Mouse (Mus musculus) 3T3-L1 (cell line): ENCODE measurements around the gene Gm19668.
A peak's percentile ranks its signal among the peaks of the same experiment; 100 is the strongest.
"Not testable (repeated sequence)": the region's sequence is repeated elsewhere in the genome, so short reads cannot be mapped to it uniquely, and the experiment has no call there.

Experiments
- DNase-seq: peaks from one replicate; pipeline ENCODE4 v3.0.0-alpha.2; 2015; ENCODE audit warnings: low read depth, low spot score

Gm19668 gene

GRCm38 (mm10) chr10:77798921-77799508 lies at the start of gene Gm19668:
Gene Gm19668, minus strand, starts transcription at chr10:77799133.
- no peak for DNase-seq

GRCm38 (mm10) chr10:77847538-77847937 lies 48.6 kb upstream of the Gm19668 start:
- no peak for DNase-seq

DNA sequence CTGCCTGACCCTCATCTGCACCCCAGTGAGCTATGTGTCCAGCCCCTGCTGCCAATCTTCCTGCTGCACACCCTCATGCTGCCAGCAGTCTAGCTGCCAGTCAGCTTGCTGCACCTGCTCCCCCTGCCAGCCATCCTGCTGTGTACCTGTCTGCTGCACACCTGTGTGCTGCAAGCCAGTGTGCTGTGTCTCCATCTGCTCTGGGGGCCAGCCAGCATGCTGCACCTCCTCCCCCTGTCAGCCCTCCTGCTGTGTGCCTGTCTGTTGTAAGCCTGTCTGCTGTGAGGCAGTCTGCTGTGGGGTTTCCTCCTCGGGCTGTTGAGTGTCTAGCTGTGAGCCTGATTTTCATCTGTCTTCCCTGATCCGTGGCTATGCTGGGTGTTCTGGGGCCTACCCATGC lies 48.0 kb upstream of the Gm19668 start:
- DNase-seq: no peak

DNA sequence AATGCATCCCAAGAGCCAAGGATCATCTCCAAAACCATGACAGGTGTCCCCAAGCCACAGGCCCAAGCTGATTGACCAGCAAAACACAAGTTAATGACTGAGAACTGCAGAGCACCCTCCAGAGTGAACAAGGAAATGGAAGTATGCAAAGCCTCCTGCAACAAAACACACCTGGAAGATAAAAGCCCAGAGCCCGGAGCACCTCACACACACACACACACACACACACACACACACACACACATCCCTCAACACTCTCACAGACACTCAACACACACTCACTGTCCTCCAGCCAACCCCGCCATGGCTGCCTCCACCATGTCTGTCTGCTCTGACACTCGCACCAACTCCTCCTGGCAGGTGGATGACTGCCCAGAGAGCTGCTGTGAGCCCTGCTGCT lies 47.6 kb upstream of the Gm19668 start, which contains the start of gene Gm36176:
Gm36176 (plus strand) TSS at position 301 of the 400 bp plus-strand sequence.
- no peak for DNase-seq

DNA sequence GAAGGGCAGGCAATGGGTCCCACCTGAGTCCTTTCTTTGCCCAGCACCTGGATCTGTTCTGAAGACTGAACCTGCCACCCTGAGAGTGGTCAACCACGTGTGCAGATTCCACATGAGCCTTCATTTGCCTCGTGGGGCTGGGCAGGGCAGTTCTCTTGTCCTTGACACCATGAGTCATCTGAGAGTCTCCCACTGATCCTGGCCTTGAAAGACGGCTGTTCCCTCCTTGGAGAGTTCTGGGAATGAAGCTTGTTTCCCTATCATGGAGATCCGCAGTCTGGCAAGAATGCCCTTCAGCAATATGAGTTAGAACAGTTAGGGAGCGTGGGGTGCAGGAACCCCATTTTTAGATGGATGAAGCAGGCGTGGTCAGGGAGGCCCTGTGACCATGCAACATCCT lies 40.1 kb upstream of the Gm19668 start:
- no peak for DNase-seq

GRCm38 (mm10) chr10:77835647-77836046 lies 36.7 kb upstream of the Gm19668 start, which contains the start of gene Krtap10-10:
Gene Krtap10-10, plus strand, starts transcription at chr10:77835947.
- no peak for DNase-seq

- DNase-seq: no peak
Measured at GRCm38 (mm10) chr10:77826951-77827350, 28.0 kb upstream of the Gm19668 start, which contains the start of gene Krtap10-4. Gene Krtap10-4, minus strand, starts transcription at chr10:77827095.

- DNase-seq: no peak
Measured at GRCm38 (mm10) chr10:77819203-77819602, 20.3 kb upstream of the Gm19668 start.

GRCm38 (mm10) chr10:77818523-77818922 lies 19.6 kb upstream of the Gm19668 start:
- no peak for DNase-seq

DNA sequence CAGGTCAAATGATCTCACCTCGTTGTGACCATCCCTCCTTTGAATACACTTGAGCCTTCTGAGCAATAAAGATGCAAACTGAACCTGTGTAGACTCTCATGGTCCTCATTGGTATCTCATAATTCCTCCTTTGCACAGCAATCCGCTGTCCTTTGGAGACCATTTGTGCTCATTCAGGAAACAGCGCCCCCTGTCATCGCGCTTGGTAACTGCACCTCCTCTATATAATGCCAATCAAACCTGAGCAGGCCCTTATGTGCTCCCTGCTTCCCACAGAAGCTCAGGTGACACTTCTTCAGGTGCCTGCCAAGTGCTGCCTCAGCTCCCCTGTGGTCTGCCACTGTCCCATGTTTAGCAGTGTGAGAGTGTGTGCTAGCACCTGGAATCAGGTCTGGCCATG lies 16.6 kb upstream of the Gm19668 start:
- DNase-seq: peak; percentile 28

DNA sequence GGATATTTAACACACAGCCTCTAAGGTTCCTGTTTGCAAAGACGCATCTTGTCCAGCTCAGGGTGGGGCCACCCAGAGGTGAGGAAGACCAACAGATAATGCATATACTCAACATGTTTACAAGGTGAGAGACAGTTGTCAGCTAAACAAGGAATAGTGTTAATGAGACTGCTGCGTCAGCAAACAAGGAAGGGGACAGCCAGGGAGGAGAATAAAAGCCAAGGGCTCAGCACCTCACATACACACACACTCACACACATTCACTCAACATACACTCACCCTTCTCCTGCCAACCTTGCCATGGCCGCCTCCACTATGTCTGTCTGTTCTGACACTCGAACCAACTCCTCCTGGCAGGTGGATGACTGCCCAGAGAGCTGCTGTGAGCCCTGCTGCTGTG lies 15.4 kb upstream of the Gm19668 start, which contains the start of gene Gm2696:
Gm2696 (plus strand) TSS at position 301 of the 400 bp plus-strand sequence.
- DNase-seq: no peak

GRCm38 (mm10) chr10:77811743-77812142 lies 12.8 kb upstream of the Gm19668 start, which contains the start of gene Gm9507:
Gene Gm9507, minus strand, starts transcription at chr10:77811843.
- DNase-seq: no peak

DNA sequence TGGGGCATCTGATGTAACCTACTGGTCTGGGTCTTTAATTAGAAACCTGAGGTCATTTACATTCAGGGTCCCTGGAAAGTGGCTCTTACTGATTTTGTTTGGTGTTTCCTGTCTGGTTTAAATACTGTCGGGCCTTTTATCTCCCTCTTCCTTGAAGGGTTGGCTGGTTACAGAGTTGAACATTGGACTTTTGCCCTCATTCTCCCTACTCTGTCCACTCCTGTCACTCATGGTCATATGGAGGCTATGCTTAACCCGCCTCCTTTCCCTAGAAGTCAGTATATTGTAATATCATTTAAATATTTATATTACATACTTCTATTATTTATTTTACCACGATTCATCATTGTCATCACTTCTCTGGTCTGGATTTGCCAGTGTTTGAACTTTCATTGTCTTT lies 5.2 kb upstream of the Gm19668 start:
- DNase-seq: no peak

- DNase-seq: not testable (repeated sequence)
Measured at GRCm38 (mm10) chr10:77798164-77798920, 591 bp downstream of the Gm19668 start.

DNA sequence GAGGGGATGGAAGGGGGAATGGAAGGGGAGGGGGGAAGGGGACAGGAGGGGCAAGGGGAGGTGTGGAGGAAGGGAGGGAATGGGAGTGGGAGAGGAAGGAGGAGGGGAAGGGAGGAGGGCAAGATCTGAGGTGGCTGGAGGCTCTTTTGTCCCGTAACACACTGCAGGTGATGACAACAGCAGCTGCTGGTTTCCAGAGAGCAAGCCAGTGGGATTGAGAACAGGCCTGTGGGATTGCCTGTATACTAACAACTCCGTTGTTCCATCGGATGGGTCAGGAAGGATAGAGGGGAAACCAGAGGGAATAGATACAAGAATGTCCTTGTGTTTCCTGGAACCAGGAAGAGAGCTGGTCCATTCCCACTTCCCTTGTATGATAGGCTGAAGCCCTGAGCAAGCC lies 1.3 kb downstream of the Gm19668 start:
- no peak for DNase-seq

DNA sequence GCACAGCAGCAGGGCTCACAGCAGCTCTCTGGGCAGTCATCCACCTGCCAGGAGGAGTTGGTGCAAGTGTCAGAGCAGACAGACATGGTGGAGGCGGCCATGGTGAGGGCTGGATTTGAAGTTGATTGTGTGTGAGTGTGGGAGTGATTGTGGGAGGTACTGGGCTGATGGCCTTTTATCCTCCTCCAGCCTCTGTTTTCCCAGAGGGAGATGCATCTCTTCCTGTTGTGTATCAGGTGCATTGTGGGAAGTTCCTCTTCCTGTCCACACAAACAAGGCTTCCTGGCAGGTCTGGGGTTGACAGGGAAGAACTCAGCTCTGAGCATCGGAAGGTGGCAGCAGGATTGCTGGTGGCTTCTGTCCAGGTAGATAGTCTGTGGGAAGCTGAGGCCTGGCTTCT lies 4.0 kb downstream of the Gm19668 start, which contains the start of gene Gm9639:
Gm9639 (minus strand) TSS at position 101 of the 400 bp plus-strand sequence.
- no peak for DNase-seq

DNA sequence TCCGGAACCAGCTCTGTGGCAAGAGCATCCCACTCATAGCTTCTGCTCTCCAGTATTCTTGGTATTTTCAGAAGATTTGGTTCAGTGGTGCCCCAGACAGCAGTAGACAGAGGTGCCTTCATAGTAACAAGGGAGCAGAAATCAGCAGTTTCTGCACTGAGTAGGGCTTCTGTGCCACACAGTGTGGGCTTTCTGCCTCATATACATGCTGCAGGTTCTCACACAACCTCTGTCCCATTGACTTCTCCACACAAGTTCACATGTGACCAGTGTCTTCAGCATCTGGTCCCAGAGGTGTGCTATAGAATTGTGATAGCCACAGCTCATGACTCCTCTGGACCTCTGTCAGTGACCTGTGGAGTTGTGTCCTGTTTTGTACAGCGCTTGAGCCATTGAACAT lies 10.3 kb downstream of the Gm19668 start:
- DNase-seq: no peak

- not testable (repeated sequence) for DNase-seq
Measured at GRCm38 (mm10) chr10:77787876-77788275, 11.1 kb downstream of the Gm19668 start, which contains the start of gene Gm7137. Gene Gm7137, minus strand, starts transcription at chr10:77788200.

DNA sequence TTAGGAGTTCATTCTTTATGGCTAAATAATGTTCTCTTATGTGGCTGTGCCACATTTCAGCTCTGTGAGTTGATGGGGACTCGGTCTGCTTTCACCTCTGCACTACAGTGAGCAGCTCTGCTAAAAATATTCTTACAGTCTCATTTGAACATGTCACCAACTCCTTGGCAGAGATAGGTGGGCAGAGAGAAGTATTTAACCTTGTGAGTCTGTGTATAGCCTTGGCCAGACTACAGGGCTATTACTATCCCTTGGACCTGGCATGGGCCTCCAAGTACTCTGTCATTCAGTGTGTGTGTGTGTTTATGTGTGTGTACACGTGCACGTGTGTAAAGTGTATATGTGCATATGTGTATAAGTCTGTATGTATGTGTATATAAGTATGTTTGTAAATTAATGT lies 15.5 kb downstream of the Gm19668 start:
- DNase-seq: not testable (repeated sequence)

GRCm38 (mm10) chr10:77782442-77782841 lies 16.5 kb downstream of the Gm19668 start, which contains the start of gene Gm3250:
Gene Gm3250, minus strand, starts transcription at chr10:77782542.
- not testable (repeated sequence) for DNase-seq

DNA sequence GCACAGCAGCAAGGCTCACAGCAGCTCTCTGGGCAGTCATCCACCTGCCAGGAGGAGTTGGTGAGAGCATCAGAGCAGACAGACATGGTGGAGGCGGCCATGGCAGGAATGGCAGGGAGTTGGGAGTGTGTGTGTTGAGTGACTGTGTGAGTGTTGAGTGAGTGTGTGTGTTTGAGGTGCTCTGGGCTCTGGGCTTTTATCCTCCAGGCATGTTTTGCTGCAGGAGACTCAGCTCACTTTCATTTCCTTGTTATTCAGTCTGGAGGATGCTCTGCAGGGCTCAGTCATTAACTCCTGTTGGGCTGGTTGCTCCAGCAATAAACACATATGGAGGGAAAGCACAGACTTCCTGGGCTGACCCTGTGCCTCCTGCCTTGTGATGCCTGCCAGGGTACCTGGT lies 22.1 kb downstream of the Gm19668 start, which contains the start of gene Gm7138:
Gm7138 (minus strand) TSS at position 101 of the 400 bp plus-strand sequence.
- DNase-seq: not testable (repeated sequence)

DNA sequence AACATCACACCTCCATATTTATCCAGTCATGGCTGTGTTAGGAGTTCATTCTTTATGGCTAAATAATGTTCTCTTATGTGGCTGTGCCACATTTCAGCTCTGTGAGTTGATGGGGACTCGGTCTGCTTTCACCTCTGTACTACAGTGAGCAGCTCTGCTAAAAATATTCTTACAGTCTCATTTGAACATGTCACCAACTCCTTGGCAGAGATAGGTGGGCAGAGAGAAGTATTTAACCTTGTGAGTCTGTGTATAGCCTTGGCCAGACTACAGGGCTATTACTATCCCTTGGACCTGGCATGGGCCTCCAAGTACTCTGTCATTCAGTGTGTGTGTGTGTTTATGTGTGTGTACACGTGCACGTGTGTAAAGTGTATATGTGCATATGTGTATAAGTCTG lies 26.8 kb downstream of the Gm19668 start:
- DNase-seq: not testable (repeated sequence)
